Mouse (Mus musculus) layer of hippocampus, adult 8-10 months (tissue): ENCODE measurements around the gene Stt3b. TPM values are rescaled to one million over a fixed set of nuclear protein-coding genes. Genes with fewer than 3 reads are reported as not detected.

Source experiments
- DNase-seq, 2 experiments: peaks; one replicate each; pipeline ENCODE4 v3.0.0; 2022; ENCODE audit warnings: low spot score in 2 of 2
- total RNA-seq, 4 experiments: library from RNA; stranded (reverse); gene quantifications; 2 replicates each; pipeline ENCODE4 v1.2.4; 2022

Gene Stt3b
- total RNA-seq, result 10 to 100 TPM; 68.0 to 86.5 (median 74.0) TPM

- peak; percentile 99 for DNase-seq
Measured at GRCm38 (mm10) chr9:115310346-115311222, at the start of gene Stt3b. Gene Stt3b (minus strand): TSS chr9:115310421.

DNA sequence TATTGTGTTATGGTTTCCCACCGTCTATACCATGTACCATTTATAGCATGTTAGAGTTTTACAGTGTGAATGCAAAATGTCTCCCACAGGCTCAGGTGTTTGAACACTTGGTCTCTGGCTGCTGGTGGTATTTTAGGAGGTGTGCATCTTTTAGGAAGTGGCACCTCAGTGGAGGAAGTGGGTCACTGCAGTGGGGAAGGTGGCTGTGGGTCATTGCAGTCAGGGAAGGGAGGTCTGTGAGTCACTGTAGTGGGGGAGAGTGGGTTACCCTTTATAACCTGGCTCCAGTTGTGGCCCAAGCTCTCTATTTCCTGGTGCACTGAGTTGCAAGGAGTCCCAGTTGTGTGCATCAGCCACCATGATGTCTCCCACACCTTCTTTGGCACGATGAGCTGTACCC lies 48.2 kb upstream of the Stt3b start:
- DNase-seq, result no peak

- no peak for DNase-seq
Measured at GRCm38 (mm10) chr9:115357996-115358395, 47.8 kb upstream of the Stt3b start.

GRCm38 (mm10) chr9:115356731-115357458 lies 46.7 kb upstream of the Stt3b start:
- DNase-seq, result no peak

DNA sequence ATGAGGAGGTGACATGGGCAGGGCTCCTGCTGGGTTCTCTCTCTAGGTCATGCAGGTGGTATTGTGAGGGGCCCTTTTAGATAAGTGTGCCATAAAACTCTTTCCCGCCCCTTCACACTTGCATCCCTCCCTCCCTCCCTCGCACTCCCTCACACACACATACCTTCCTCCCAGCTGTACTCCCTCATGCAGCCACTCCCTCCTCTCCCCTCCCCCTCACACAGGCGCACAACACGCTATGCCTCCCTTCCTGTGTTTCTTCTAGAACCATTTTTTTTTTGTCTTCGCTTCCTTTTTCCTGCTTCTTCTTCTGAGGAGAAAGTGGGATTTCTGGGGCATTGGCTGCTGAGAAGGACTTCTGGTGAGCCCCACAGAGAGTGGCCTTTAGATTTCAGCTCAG lies 45.8 kb upstream of the Stt3b start:
- no peak for DNase-seq

DNA sequence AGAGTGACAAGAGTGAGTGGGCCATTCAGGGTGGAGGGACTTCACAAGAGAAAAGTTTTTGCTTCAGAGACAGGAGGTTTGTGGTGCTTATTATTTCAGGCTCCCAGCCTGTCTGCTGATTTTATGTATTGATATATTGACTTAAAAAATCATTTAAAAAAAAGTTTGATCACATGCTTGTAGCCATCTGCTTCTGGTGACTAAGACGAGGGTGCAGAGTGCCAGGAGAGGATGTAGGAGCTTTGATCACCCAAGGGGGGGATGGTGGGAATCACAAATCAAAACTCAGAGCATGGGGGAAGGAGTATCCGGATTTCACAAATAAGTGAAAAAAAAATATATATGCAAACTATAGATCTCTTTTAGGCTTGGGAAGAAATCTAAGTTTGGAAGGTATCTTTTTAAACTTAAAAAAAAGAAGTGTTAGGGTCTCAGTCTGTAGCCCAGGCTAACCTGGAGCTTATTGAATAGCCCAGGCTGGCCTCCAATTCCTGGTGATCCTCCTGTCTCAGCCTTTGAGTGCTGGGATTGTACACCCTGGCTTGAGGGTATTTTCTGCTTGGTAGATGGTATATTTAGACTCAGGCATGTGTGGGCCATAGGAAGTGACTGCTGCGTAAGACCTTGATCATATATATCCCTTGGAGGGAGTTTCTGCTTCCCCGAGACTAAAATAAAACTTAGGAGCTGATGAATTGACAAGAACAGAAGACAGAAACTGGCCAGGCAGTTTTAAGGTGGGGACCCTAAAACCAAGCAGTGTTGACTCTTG lies 39.7 kb upstream of the Stt3b start:
- DNase-seq, result peak; percentile 10 to 13

DNA sequence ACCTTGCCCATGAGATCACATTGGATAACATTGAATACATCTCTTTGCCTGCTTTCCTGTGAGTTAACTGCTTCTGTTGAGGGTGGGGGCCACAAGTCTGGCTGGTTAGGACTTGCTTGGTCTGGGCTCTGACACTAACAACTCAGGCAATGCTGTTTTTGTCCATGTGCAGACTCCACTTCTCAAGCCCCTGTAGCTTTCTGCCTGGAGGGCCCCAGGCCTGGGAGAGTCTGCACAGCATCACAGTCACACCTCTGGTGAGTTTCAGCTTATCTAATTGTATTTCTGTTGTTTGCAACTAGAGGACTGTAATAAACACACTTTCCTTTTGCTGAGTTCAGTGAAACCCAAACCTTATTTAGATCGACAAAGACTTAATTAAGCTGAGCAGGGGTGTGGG lies 38.9 kb upstream of the Stt3b start:
- no peak for DNase-seq

GRCm38 (mm10) chr9:115344930-115345329 lies 34.7 kb upstream of the Stt3b start:
- DNase-seq, result no peak

DNA sequence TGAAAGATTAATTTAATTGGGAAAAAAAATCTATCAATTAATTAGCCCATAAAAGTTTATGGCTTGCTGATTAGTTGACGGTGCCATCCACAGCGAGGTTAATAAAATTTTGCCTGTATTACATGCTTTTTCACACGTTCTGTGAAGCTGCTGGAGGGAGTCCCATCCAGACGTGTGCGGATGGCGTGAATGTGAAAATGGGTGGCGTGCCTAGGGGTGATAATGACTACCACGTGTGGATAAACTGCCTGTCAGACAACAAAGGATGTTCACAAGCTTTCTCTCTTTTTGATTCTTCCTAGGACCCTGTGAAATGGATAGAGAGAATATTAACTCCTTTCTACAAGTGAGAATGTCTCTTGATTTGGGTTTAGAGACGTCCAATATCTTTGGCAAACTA lies 31.4 kb upstream of the Stt3b start:
- DNase-seq, result no peak

- no peak for DNase-seq
Measured at GRCm38 (mm10) chr9:115340212-115340815, 30.1 kb upstream of the Stt3b start.

DNA sequence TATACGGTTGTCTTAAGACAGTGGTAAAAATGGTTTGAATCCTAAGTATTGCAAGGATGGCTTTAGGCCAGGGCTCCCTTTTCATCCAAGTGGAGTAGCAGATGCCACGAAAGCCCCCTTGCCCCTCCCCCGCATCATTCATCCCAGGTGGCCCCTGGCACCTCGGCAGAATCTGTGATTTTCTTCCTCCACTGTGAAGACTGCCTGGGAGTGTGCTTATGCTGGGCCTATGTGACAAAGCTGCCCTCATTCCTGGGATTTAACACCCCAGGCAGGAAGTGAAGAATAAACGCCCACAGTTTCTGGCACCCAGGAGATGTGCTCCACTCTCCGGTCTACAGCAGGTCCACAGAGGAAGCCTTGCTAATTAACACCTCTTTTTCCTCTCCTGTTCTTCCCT lies 28.6 kb upstream of the Stt3b start:
- peak in 1 of 2 experiments; percentile 7 for DNase-seq

- DNase-seq, result no peak
Measured at GRCm38 (mm10) chr9:115333016-115333415, 22.8 kb upstream of the Stt3b start.

DNA sequence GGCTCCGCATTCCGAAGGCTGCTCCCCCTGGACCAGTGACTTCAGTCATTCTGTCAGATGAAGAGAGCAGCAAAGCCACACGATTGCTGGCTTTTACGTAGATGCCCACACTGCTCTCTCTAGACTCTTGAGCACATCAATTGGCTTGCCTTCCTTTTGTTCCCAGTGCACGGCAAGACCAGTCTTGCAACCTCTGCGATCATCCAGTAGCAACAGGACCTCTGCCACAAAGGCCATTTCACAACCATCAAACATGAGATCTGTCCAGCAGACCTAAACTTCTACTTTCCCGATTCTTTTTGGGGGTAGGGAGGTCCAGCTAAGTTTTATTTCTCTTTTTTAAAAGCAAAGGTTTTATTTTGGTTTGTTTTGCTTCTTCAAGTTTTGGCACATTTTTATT lies 22.1 kb upstream of the Stt3b start:
- no peak for DNase-seq

GRCm38 (mm10) chr9:115330861-115331476 lies 20.7 kb upstream of the Stt3b start:
- DNase-seq, result no peak

DNA sequence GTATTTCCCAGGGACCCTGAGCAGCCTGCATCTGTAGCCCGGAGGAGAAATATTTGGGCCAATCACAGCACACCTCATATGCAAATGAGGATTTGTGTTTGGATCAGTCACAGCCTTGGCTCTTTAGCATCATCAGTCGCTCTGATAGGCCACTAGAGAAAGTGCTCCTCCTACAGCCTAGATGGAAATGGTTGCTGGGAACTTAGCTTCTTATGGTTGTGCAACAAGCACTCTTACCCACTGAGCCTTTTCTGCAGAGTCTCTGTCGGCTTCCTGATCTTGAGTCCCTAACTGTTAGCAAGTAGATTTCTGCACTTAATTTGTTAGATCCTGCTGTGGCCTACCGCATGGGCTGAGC lies 16.3 kb upstream of the Stt3b start:
- no peak for DNase-seq

GRCm38 (mm10) chr9:115325831-115326532 lies 15.8 kb upstream of the Stt3b start:
- DNase-seq, result no peak

DNA sequence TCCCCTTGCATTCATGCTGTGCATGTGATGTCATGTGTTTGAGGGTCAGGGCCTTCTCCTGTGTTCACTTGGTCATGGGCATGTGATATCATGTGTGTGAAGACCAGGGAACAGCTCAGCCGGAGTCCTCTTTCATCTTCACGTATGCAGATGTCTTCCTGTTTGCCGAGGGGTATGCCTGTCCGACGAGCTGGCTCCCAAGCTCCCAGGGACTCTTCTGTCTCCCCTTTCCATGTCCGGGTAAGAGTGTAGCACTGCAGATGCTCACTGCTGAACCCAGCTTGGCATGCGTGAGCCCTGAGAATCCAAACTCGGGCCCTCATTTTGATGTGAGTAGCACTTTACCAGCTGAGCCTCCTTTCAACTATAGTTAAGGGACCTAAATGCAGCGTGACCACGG lies 13.4 kb upstream of the Stt3b start:
- no peak for DNase-seq

DNA sequence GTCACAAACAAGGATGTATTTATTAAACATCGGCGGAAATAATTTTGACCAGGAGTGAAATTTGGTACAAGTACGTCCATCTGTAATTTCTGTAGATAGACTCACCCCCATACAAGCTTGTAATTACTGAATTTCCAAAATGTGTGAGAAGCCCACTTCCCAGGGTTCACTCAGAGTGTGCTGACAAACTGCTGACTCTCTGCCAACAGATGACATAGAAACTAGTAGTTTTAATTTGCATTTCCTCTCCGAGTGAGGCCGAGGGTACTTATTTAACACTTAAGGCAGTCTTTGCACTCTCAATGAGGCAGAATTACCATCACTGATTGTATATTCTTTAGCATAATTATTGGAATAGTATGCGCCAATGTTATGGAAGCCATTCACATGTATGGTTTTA lies 12.2 kb upstream of the Stt3b start:
- no peak for DNase-seq

GRCm38 (mm10) chr9:115321052-115321451 lies 10.8 kb upstream of the Stt3b start:
- no peak for DNase-seq

- DNase-seq, result no peak
Measured at GRCm38 (mm10) chr9:115320156-115320555, 9.9 kb upstream of the Stt3b start.
